Mouse (Mus musculus) brown adipose tissue, adult 24 weeks (tissue): ENCODE results near the gene Meis3. TPM values are rescaled to one million over a fixed set of nuclear protein-coding genes. Genes with fewer than 3 reads are reported as not detected.
A peak's percentile ranks its signal among the peaks of the same experiment; 100 is the strongest.

Experiments used
- H3K27ac ChIP-seq: fragments of 200-500 bp; replicated peaks from 2 replicates; pipeline ENCODE4 v1.5.1; 2012; ENCODE audit warnings: low read depth, mild to moderate bottlenecking, low read length
- H3K4me1 ChIP-seq: fragments of 200-500 bp; 2 replicates; pipeline ENCODE4 v1.6.1; 2012; ENCODE audit warnings: low read length, mixed read lengths; ENCODE audit not compliant: control insufficient read depth, insufficient read depth, insufficient read length
- H3K4me3 ChIP-seq: fragments of 200-500 bp; 2 replicates; pipeline ENCODE4 v1.5.1; 2012; ENCODE audit warnings: low read depth, mild to moderate bottlenecking, low read length, moderate library complexity; ENCODE audit not compliant: insufficient read depth
- polyA plus RNA-seq: library from polyadenylated mRNA; stranded (reverse); fragments of >200 nt; gene quantifications from 2 replicates; pipeline ENCODE4 v1.2.4, GENCODE M21; 2012; ENCODE audit not compliant: missing spikeins, insufficient read depth, insufficient read length

The Meis3 gene
- 1.6 and 3.1 TPM in 2 replicates for polyA plus RNA-seq

GRCm38 (mm10) chr7:16174597-16175541 is at the start of gene Meis3:
Gene Meis3 (plus strand): TSS chr7:16175090.
- Histone ChIP-seq H3K27ac (no peak within 1 kb of the TSS), H3K4me3 (peak within 1 kb of the TSS; percentile 71), H3K4me1 (no peaks in the 10 kb centered on the region)

GRCm38 (mm10) chr7:16125829-16126228 is 49.1 kb upstream of the Meis3 start:
- H3K27ac ChIP-seq = no peak overlapping the region
- H3K4me3 ChIP-seq = no peak overlapping the region
- H3K4me1 ChIP-seq = no peaks in the 10 kb centered on the region

- H3K4me3 ChIP-seq = no peak overlapping the region
- H3K27ac ChIP-seq = no peak overlapping the region
- no peaks in the 10 kb centered on the region for H3K4me1 ChIP-seq
Observed at GRCm38 (mm10) chr7:16128344-16128743, 46.5 kb upstream of the Meis3 start.

- no peak overlapping the region for H3K27ac ChIP-seq
Observed at GRCm38 (mm10) chr7:16128899-16129298, 46.0 kb upstream of the Meis3 start.

GRCm38 (mm10) chr7:16129421-16129845 is 45.5 kb upstream of the Meis3 start, which contains the start of gene Slc8a2:
Gene Slc8a2 (plus strand): TSS chr7:16129826.
- Histone ChIP-seq H3K4me1 (no peaks in the 10 kb centered on the region), H3K27ac (no peak within 1 kb of the TSS), H3K4me3 (peak within 1 kb of the TSS; percentile 23; the same call in 1 of the 2 replicates)

More at GRCm38 (mm10) chr7:16128899-16129298, 46.0 kb upstream of the Meis3 start:
- H3K4me3 ChIP-seq = no peak overlapping the region
- H3K4me1 ChIP-seq = no peaks in the 10 kb centered on the region

- no peaks in the 10 kb centered on the region for H3K4me1 ChIP-seq
- H3K4me3 ChIP-seq = peak overlapping the region; percentile 23; the same call in 1 of the 2 replicates
- H3K27ac ChIP-seq = no peak overlapping the region
Observed at GRCm38 (mm10) chr7:16129846-16130691, 44.8 kb upstream of the Meis3 start.

GRCm38 (mm10) chr7:16130956-16131634 is 43.8 kb upstream of the Meis3 start:
- no peaks in the 10 kb centered on the region for H3K4me1 ChIP-seq
- no peak overlapping the region for H3K27ac ChIP-seq
- H3K4me3 ChIP-seq = no peak overlapping the region

GRCm38 (mm10) chr7:16132161-16132581 is 42.7 kb upstream of the Meis3 start:
- no peaks in the 10 kb centered on the region for H3K4me1 ChIP-seq
- H3K4me3 ChIP-seq = no peak overlapping the region
- H3K27ac ChIP-seq = no peak overlapping the region

- H3K27ac ChIP-seq = no peak overlapping the region
- H3K4me1 ChIP-seq = no peaks in the 10 kb centered on the region
- H3K4me3 ChIP-seq = no peak overlapping the region
Observed at GRCm38 (mm10) chr7:16132926-16133325, 42.0 kb upstream of the Meis3 start.

- H3K27ac ChIP-seq = no peak overlapping the region
- H3K4me3 ChIP-seq = no peak overlapping the region
- no peaks in the 10 kb centered on the region for H3K4me1 ChIP-seq
Observed at GRCm38 (mm10) chr7:16133691-16134090, 41.2 kb upstream of the Meis3 start.

- no peak overlapping the region for H3K27ac ChIP-seq
- no peaks in the 10 kb centered on the region for H3K4me1 ChIP-seq
- H3K4me3 ChIP-seq = no peak overlapping the region
Observed at GRCm38 (mm10) chr7:16134951-16135392, 39.9 kb upstream of the Meis3 start.

- H3K4me3 ChIP-seq = no peak overlapping the region
- H3K27ac ChIP-seq = no peak overlapping the region
- H3K4me1 ChIP-seq = no peaks in the 10 kb centered on the region
Observed at GRCm38 (mm10) chr7:16146489-16147410, 28.1 kb upstream of the Meis3 start.

- H3K4me3 ChIP-seq = no peak overlapping the region
- H3K27ac ChIP-seq = no peak overlapping the region
- H3K4me1 ChIP-seq = no peaks in the 10 kb centered on the region
Observed at GRCm38 (mm10) chr7:16147643-16148042, 27.2 kb upstream of the Meis3 start.

- Histone ChIP-seq H3K4me3 (no peak overlapping the region), H3K4me1 (no peaks in the 10 kb centered on the region), H3K27ac (no peak overlapping the region)
Observed at GRCm38 (mm10) chr7:16149241-16149640, 25.6 kb upstream of the Meis3 start.
